Mouse (Mus musculus) left cerebral cortex, postnatal 25 days (tissue): ENCODE results near the gene Gm11492. TPM values are rescaled to one million over a fixed set of nuclear protein-coding genes. Genes with fewer than 3 reads are reported as not detected.

Experiments
- DNase-seq, 2 experiments: peaks; one replicate each; pipeline ENCODE4 v3.0.0; 2022; ENCODE audit warnings: low spot score in 2 of 2, mixed read lengths in 1 of 2
- intact Hi-C: fragments of 180-260 bp; cut with DNase I; formaldehyde crosslinking; loops from one replicate; pipeline ENCODE4 v1.15.1; 2025
- total RNA-seq, 2 experiments: library from RNA; stranded (reverse); gene quantifications; 2 replicates each; pipeline ENCODE4 v1.2.3; 2021

Gene Gm11492
- total RNA-seq, 2 experiments from 2014 or later: not detected

DNA sequence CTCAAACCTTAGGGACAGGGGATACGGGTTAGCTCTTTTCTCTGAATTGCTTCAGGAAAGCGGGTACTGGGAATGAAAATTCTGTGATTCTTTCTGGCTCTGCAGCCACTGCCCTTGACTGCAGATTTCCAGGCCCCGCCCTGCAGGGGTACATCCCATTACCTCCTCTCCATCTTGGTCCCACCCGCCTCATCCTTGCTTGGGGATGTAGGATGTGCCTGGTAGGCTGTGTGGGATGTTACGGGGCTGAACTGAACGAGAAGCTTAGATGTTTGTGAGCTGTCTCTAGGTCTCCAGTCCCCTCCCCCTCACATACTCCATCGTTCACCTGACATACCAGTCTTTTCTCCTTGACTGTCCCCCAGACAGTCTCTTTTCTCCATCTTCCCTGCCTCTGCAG is 29.5 kb downstream of the Gm11492 start:
- DNase-seq: peak; percentile 40 to 62
- intact Hi-C loops: loop anchor here (5.0 kb wide), 1 partner anchor 166 kb away; the partner anchor contains the start of gene Tspoap1

DNA sequence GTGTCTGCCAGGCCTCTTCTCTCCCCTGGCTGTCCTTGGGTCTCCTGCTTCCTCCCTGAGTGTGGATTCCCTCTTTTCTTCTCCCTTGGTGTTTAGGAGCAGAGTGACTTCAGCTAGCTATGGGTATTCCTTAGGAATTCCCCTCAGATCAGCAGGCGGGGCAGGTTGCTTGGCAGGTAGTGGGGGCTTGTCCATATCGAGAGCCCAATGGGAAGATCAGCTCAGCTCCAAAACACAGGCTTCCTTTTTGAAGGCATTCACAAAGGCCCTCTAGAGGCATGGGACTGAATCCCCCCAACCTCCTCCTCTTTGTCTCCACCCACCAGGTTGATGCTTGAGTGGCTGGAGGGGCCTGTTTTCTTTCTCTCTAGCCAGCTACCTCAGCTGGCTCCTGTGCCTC is 30.0 kb downstream of the Gm11492 start:
- peak in 1 of 2 experiments; percentile 32 for DNase-seq

DNA sequence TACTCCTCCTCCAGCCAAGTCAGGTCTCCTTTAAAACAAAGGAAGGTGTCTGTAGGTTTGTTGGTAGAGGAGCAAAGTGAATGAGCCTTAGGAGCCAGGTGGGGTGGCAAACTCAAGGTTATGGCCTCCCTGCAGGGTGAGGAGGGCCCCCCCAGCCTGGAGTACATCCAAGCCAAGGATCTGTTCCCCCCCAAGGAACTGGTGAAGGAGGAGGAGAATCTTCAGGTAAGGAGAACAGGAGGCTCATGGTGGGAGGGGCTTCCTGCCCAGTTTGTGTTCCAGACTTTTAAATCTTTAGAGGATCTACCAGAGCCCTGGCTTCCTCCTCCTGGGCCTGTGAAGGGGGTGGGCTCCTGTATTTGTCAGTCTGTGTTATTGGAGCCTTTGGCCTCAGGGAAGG is 30.6 kb downstream of the Gm11492 start:
- intact Hi-C loops: loop anchor here (5.0 kb wide), 1 partner anchor 165 kb away; the partner anchor contains the start of gene Tspoap1
- no peak for DNase-seq

More for the DNA sequence above, 30.0 kb downstream of the Gm11492 start:
- intact Hi-C loops: loop anchor here (5.0 kb wide), 1 partner anchor 166 kb away; the partner anchor contains the start of gene Tspoap1

DNA sequence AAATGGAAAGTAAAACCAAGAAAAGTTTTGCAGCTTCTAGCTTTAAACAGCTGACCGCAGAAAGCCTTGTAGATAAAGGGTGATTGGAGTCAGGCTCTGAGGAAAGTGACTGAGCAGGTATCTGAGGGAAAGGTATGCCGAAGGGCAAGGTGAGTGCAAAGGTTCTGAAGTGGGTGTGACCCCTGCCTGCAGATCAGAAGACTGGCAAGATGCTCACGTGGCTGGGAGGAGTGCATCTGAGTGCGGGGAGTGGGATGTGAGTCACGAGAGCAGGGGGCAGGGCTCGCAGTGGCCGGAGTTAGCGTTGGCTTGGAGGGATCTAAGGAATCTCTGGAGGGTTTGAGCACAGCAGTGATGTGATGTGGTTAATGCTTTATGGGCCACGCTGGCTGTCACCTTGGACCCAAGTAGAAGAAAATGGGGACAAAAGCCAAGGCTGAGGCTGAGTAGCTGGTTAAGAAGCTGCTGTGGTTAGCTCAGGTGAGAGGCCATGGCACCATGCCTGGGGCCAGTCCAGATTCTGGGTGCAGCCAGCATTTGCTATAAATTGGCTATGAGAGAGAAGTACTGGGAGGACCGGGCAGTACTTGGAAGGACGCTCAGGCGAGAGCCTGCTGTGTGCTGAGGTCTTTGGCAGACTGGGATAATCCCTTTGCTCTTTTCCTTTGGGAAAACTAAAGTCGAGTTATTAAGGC is 33.1 kb downstream of the Gm11492 start:
- intact Hi-C loops: loop anchor here (5.0 kb wide), 1 partner anchor 163 kb away; the partner anchor contains the start of gene Tspoap1
- no peak for DNase-seq

DNA sequence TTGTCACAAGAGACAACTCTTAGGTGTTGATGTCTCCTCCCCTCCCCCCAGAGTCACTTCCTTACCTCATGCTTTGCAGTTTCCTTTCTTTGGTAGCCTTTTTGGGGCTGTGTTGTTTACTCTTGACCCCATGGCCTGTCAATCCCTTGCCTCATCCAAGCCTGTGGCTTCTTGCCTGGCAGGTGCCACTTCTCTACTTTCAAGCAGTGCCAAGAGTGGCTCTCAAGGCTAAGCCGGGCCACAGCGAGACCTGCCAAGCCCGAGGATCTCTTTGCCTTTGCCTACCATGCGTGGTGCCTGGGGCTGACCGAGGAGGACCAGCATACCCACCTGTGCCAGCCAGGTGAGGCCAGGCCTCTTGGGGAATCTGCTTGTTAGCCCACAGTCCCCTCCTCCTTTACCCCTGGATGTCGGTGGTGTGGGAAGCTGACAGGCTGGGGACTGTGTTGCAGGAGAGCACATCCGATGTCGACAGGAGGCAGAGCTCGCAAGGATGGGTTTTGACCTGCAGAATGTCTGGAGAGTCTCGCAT is 33.9 kb downstream of the Gm11492 start:
- intact Hi-C loops: no loop called here
- DNase-seq: no peak

DNA sequence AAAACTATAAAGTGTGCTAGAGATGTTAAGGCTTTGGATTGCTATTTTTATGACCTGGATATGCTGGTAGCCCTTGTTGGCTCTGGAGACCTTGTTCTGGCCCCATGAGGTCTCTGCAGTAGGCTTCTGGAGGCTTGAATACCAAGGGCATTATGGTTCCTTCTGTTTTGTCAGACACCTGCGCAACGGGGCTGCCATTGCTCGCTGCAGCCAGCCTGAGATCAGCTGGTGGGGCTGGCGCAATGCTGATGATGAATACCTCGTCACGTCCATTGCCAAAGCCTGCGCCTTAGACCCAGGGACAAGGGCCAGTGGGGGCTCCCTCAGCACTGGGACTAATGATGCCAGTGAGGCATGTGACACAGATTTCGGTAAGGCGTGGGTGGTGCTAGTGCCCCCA is 35.8 kb downstream of the Gm11492 start:
- intact Hi-C loops: no loop called here
- DNase-seq: no peak

DNA sequence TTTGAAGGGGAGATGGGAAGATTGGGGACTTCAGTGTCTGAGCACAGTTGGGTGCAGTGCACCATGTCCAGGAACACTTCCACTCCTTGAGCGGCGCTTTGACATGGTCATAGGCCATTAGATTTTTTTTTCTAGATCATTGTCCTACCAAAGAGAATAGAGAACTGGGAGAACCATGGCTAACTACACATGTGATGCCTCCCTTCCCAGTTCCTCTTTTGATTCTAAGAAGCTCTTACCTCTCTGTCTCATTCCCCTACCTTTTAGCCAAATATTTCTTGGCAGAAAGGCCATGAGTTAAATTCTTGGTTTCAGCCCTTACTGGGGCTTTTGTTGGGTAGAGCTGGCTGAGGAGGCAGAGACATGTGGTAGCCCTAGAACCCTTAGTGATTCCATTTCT is 37.1 kb downstream of the Gm11492 start:
- intact Hi-C loops: no loop called here
- DNase-seq: no peak

DNA sequence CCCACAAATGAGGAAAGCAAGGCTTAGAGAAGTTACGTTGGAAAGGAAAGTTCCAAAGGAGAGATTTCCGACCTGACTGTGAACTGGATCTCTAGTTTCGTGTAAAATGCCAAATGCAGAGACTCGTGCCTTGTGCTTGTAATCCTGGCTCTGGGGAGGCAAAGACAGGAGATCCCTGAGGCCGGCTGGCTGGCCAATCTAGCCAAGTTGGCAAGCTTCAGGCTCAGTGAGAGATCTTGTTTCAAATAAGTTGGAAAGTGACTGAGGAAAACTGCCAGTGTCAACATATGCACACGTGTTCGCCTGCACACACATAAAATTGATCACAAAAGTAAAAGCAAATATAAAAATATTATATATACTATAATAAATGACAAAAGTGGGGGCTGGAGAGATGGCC is 42.8 kb downstream of the Gm11492 start:
- no peak for DNase-seq
- intact Hi-C loops: no loop called here

DNA sequence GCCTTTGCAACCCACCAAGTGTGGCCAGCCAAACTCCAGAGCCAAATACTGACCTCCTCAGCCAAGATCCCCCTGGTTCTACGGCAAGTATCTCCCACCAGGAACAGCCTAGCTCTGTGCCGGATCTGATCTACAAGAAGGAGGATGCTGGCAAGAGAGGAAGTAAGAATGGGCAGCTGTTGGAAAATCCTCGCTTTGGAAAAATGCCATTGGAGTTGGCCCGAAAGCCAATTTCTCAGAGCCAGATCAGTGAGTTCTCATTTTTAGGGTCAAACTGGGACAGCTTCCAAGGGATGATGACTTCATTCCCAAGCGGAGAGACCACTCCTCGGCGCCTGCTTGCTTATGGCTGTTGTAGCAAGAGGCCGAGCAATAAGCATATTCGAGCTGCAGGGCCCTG is 45.1 kb downstream of the Gm11492 start:
- no peak for DNase-seq
- intact Hi-C loops: no loop called here

DNA sequence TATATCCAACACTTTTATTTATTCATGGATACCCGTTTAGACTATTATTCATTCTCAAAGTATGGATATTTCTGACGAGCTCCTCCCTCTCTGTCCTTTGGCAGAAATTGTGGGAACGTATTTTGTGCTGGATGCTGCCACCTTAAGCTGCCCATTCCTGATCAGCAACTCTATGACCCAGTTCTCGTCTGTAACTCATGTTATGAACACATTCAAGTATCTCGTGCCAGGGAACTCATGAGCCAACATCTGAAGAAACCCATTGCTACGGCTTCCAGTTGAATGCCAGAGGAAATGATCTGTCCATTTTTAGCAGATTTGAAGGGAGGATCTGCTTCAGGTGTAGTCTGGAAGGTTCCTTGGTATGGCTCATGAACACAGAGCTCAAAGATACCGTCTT is 47.5 kb downstream of the Gm11492 start:
- no peak for DNase-seq
- intact Hi-C loops: no loop called here

DNA sequence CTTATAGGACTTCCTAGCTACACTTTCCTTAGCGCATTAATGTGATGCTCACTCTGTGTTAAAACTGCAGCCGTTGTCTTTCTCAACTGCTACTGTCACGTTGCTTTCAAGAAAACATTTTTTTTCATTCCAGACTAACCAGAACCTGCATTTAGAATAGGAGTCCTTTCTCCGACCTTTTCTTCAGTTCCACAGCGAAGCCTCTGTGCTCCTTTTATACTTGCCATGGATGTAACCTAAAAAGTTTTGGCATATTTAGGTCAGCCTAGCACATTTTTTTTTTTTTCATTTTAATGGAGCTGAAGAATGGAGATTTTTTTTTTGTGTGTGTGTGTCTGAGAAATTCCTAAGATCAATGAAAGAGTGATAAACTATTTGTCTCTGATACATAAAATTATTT is 49.1 kb downstream of the Gm11492 start:
- no peak for DNase-seq
- intact Hi-C loops: no loop called here

DNA sequence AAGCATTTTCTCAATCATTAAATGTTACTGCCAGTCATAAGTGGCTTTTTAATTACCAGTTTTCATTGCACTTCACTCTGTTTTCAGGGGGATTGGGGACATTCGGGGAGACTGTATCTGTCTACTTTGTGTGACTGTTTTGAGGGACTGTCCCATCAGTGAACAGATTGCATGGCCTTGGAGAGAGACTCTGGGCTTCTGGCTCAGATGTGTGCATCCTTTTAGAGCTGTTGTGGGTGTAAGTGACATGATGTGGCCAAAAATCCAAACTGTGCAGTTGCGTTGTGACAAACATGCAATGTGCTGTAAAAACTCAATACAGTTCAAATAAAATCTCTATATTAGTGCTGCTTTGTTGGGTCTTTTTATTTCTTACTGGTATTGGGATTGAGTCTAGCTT is 49.5 kb downstream of the Gm11492 start:
- intact Hi-C loops: no loop called here
- peak in 1 of 2 experiments; percentile 42 for DNase-seq

DNA sequence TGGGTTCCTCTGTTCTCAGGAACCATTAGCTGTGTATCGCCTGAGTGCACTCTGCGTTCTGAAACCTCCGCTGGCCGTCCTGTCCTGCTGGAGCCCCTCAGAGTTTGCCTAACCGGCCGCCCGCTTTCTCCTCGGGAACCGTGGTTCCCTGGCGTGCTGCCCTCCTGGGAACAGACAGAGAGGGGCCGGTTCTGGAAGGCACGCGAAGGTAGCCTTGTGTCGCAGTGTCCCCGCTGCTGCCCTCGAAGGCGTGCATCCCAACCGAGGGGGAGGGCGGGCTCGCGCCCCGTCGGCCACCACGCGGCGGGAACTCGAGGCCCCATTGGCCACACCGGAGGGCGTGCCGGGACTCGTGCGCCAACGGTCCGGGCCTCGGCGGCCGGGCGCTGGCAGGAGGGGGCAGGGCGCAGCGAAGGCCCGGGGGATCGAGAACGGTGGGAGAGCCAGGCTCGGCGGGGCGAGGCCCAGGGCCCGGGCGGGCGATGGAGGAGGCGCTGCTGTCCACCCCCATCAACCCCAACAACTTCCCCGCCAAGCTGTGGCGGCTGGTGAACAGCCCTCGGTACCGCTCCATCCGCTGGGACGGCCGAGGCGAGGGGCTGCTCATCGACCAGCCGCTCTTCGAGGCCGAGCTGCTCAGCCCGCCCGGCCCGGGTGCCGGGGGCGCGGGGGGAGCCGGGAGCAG is 50.5 kb downstream of the Gm11492 start, which contains the start of gene Hsf5:
Hsf5 (plus strand) TSS at position 375 of the 685 bp plus-strand sequence.
- intact Hi-C loops: no loop called here
- DNase-seq: no peak

DNA sequence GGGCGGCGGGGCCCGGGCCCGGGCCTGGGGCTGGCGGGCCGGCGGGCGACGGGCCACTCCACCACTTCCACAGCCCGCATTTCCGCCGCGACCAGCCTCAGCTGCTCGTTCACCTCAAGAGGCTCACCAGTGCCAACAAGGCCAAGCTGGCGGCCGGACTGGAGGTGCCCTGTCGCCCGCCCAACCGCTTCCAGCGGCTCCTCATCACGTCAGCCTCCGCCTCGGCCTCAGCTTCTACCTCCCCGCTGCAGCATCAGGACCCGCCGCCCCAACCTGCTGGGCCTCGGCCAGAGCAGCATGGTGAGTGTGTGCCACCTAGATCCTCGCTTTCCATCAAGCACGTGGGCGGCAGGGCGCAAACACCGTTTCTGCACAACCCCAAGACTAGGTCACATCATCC is 51.2 kb downstream of the Gm11492 start:
- no peak for DNase-seq
- intact Hi-C loops: no loop called here

Other genes with a start within 250 kb of the Gm11492 start
- 100 to 1,000 TPM; 153 to 162 TPM for gene Ppm1e, start 207.6 kb upstream of the Gm11492 start, total RNA-seq
- 1 to 10 TPM; 4.1 TPM for gene Rad51c, start 161.7 kb upstream of the Gm11492 start, total RNA-seq
- under 1 TPM; 0.25 to 0.32 TPM for gene Tex14, start 161.6 kb upstream of the Gm11492 start, total RNA-seq
- 100 to 1,000 TPM; 135 to 151 TPM for gene Sept4, start 2.2 kb downstream of the Gm11492 start, total RNA-seq
- gene Mtmr4, start 25.5 kb downstream of the Gm11492 start, total RNA-seq: 10 to 100 TPM; 90.6 to 95.2 TPM
- gene Hsf5, start 50.5 kb downstream of the Gm11492 start, total RNA-seq: under 1 TPM; 0.27 to 0.71 TPM
- gene Rnf43, start 96.1 kb downstream of the Gm11492 start, total RNA-seq: 1 to 10 TPM; 1.9 to 2.7 TPM
- gene Supt4a, start 170.9 kb downstream of the Gm11492 start, total RNA-seq: 10 to 100 TPM; 69.9 to 86.3 TPM
- gene Tspoap1, start 193.9 kb downstream of the Gm11492 start, total RNA-seq: 100 to 1,000 TPM; 165 to 189 TPM
- gene Mpo, start 226.9 kb downstream of the Gm11492 start, total RNA-seq: not detected